Mouse (Mus musculus): Measurements from ENCODE around the gene Nrxn3.

GRCm38 (mm10) chr12:89668856-89669255 lies 946.2 kb downstream of the Nrxn3 start:
- no peak for TF ChIP-seq POLR2A (IDR thresholded peaks at IDR 0.05; ENCODE audit: low read depth, low read length)
- TF ChIP-seq CTCF (IDR thresholded peaks at IDR 0.05; ENCODE audit: borderline replicate concordance, insufficient read depth, low read length), result no peak
